In genomic region chr5:65491767-65492715, GRCm38 (mm10) we compare ENCODE assay signal across 8 mouse cellular contexts. TPM values are rescaled to one million over a fixed set of nuclear protein-coding genes. Genes with fewer than 3 reads are reported as not detected.
A peak's percentile ranks its signal among the peaks of the same experiment; 100 is the strongest.
DNase-seq lines count a peak whose midpoint lies in the region; ATAC-seq lines count a peak whose summit lies in the region.

No protein-coding gene starts in this region.

- under 1% methylated on average over 57 of the region's 57 CpGs for WGBS in hindbrain, embryonic 13.5 days

- H3K9ac ChIP-seq in hindbrain, embryonic 13.5 days: peak overlapping the region; percentile 96

- ATAC-seq in hindbrain, embryonic 13.5 days (ENCODE audit: low FRiP score): peak; percentile 92

- H3K4me3 ChIP-seq in hindbrain, embryonic 13.5 days: peak overlapping the region; percentile 90

- peak overlapping the region; percentile 75 for H3K4me2 ChIP-seq in hindbrain, embryonic 13.5 days

- H3K9me3 ChIP-seq in hindbrain, embryonic 13.5 days: no peaks in the 10 kb centered on the region

- H3K27me3 ChIP-seq in hindbrain, embryonic 13.5 days: no peaks in the 10 kb centered on the region

- peak overlapping the region; percentile 97 for H3K27ac ChIP-seq in hindbrain, embryonic 13.5 days

- H3K36me3 ChIP-seq in hindbrain, embryonic 13.5 days: no peaks in the 10 kb centered on the region; the same call in 1 of the 2 replicates

- peak; percentile 36 for DNase-seq in MEL-GATA-1-ER (ENCODE audit: extremely low read depth, low read depth)
- DNase-seq in cerebellum, adult 9-10 months: peak; percentile 76
- DNase-seq in frontal cortex, postnatal 14 days (ENCODE audit: low spot score in 2 of 2): peak; percentile 36 to 53
- DNase-seq in layer of hippocampus, postnatal 36 days: peak; percentile 56 to 59
- peak; percentile 76 for DNase-seq in lung, postnatal 36 days
- DNase-seq in retina, embryonic 14.5 days (ENCODE audit: low spot score): peak; percentile 71
- DNase-seq in thymus, postnatal 36 days: peak; percentile 73 to 79

- H3K4me1 ChIP-seq in hindbrain, embryonic 13.5 days (replicated peaks): peaks cover 42% of the 10 kb centered on the region

RNA-seq across cellular contexts. Expression of gene Gm43552, which starts 0.6 kb away (rescaled TPM):
- 2.7 TPM in 1 of 2 replicates, not detected in the other for polyA plus RNA-seq in hindbrain, embryonic 13.5 days (2015; fragmentation: Nextera tagmentation; extraction: Ambion mirVana)
- 1 to 10 TPM; 4.5 to 7.7 TPM for total RNA-seq in layer of hippocampus, postnatal 36 days (2021)

RNA-seq across cellular contexts. Expression of gene Smim14, which starts 44.9 kb away (rescaled TPM):
- polyA plus RNA-seq in hindbrain, embryonic 13.5 days (2015; fragmentation: Nextera tagmentation; extraction: Ambion mirVana): 189 and 195 TPM in 2 replicates
- total RNA-seq in layer of hippocampus, postnatal 36 days (2021): 100 to 1,000 TPM; 162 to 169 TPM

RNA-seq across cellular contexts. Expression of gene Ube2k, which starts 45.0 kb away (rescaled TPM):
- 215 and 216 TPM in 2 replicates for polyA plus RNA-seq in hindbrain, embryonic 13.5 days (2015; fragmentation: Nextera tagmentation; extraction: Ambion mirVana)
- 100 to 1,000 TPM; 131 to 135 TPM for total RNA-seq in layer of hippocampus, postnatal 36 days (2021)

RNA-seq across cellular contexts. Expression of gene Ugdh, which starts 56.3 kb away (rescaled TPM):
- polyA plus RNA-seq in hindbrain, embryonic 13.5 days (2015; fragmentation: Nextera tagmentation; extraction: Ambion mirVana): 48.3 and 51.1 TPM in 2 replicates
- total RNA-seq in layer of hippocampus, postnatal 36 days (2021): 10 to 100 TPM; 34.1 to 37.9 TPM

Comparison
In these comparisons a context has a peak if more than half of its experiments do, and no peak if none do; other contexts are left out.
1. Peak in every context shown above with its lines: DNase-seq, ATAC-seq, H3K4me3 ChIP-seq and H3K27ac ChIP-seq.